Mouse (Mus musculus): Measurements from ENCODE around the gene Ticrr.

The Ticrr gene

DNA sequence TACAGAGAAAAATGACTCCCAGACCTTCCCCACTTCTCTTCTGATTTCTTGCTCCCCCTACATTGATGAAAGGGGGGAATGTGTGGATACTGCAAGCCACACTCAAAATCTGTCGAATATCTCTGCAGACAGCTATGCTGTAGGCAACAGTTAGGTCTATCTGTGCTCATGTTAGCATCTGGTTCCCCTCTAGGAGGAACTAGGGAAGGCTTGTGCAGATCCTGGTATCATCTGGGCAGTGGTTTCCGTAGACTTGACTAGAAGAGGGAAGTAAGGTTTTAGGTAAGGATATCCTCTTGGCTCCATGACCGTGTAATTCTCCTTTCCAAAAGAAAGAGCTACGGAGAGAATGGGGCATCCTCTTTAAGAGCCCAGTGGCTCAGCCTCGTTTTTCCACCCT, 84.6 kb downstream of the Ticrr start:
- CTCF ChIA-PET: no interaction called here

GRCm38 (mm10) chr7:79747659-79748058, 87.7 kb downstream of the Ticrr start:
- CTCF ChIA-PET: no interaction called here

All from spleen, embryonic (tissue).